Mouse (Mus musculus): Measurements from ENCODE around the gene Ntn4. TPM values are rescaled to one million over a fixed set of nuclear protein-coding genes. Genes with fewer than 3 reads are reported as not detected.

Gene Ntn4
- polyA plus RNA-seq, 1 experiment from 2014 or later, result 0.97 TPM

- ATAC-seq, result no peak
- Histone ChIP-seq H3K4me2 (ENCODE audit: low read length) (no peak overlapping the region), H3K9me3 (replicated peaks; ENCODE audit: control insufficient read depth, low read length) (no peaks in the 10 kb centered on the region), H3K9ac (ENCODE audit: low read length) (no peak overlapping the region), H3K36me3 (ENCODE audit: control insufficient read depth, insufficient read depth, low read length) (no peaks in the 10 kb centered on the region), H3K27me3 (replicated peaks; ENCODE audit: control insufficient read depth, insufficient read depth, low read length) (no peaks in the 10 kb centered on the region), H3K27ac (ENCODE audit: low read depth, low read length) (no peak overlapping the region), H3K4me1 (ENCODE audit: control insufficient read depth, insufficient read depth, low read length) (no peaks in the 10 kb centered on the region), H3K4me3 (ENCODE audit: low read depth, low read length) (no peak overlapping the region)
- 92% methylated on average over 7 of the region's 7 CpGs for WGBS
- DNase-seq (ENCODE audit: low spot score), result no peak
These were observed 31.2 kb upstream of the Ntn4 start for GRCm38 (mm10) chr10:93609236-93609635.

- Histone ChIP-seq H3K27me3 (replicated peaks; ENCODE audit: control insufficient read depth, insufficient read depth, low read length) (no peaks in the 10 kb centered on the region), H3K27ac (ENCODE audit: low read depth, low read length) (no peak overlapping the region), H3K36me3 (ENCODE audit: control insufficient read depth, insufficient read depth, low read length) (no peaks in the 10 kb centered on the region), H3K4me3 (ENCODE audit: low read depth, low read length) (no peak overlapping the region), H3K4me2 (ENCODE audit: low read length) (no peak overlapping the region), H3K9ac (ENCODE audit: low read length) (no peak overlapping the region), H3K9me3 (replicated peaks; ENCODE audit: control insufficient read depth, low read length) (no peaks in the 10 kb centered on the region), H3K4me1 (ENCODE audit: control insufficient read depth, insufficient read depth, low read length) (no peaks in the 10 kb centered on the region)
- WGBS, result 94% methylated on average over 1 of the region's 1 CpGs
- ATAC-seq, result peak; percentile 20; the same call in 1 of the 2 replicates
- DNase-seq (ENCODE audit: low spot score), result no peak
These were observed 29.6 kb upstream of the Ntn4 start for GRCm38 (mm10) chr10:93610896-93611295.

- H3K4me3 ChIP-seq (ENCODE audit: low read depth, low read length), result no peak overlapping the region
- H3K4me1 ChIP-seq (ENCODE audit: control insufficient read depth, insufficient read depth, low read length), result no peaks in the 10 kb centered on the region
- 0 out of 2 replicates have a peak, but pooled peaks have one; percentile 60 for ATAC-seq
- H3K4me2 ChIP-seq (ENCODE audit: low read length), result no peak overlapping the region
- no peak overlapping the region for H3K27ac ChIP-seq (ENCODE audit: low read depth, low read length)
- no peaks in the 10 kb centered on the region for H3K27me3 ChIP-seq (replicated peaks; ENCODE audit: control insufficient read depth, insufficient read depth, low read length)
- H3K9me3 ChIP-seq (replicated peaks; ENCODE audit: control insufficient read depth, low read length), result no peaks in the 10 kb centered on the region
- 48% methylated on average over 18 of the region's 18 CpGs for WGBS
- no peak overlapping the region for H3K9ac ChIP-seq (ENCODE audit: low read length)
- no peaks in the 10 kb centered on the region for H3K36me3 ChIP-seq (ENCODE audit: control insufficient read depth, insufficient read depth, low read length)
- peak; percentile 85 for DNase-seq (ENCODE audit: low spot score)
These were observed 29.0 kb upstream of the Ntn4 start for GRCm38 (mm10) chr10:93611419-93612007.

GRCm38 (mm10) chr10:93614850-93615249 lies 25.6 kb upstream of the Ntn4 start:
- no peak overlapping the region for H3K4me3 ChIP-seq (ENCODE audit: low read depth, low read length)
- H3K9ac ChIP-seq (ENCODE audit: low read length), result no peak overlapping the region
- H3K9me3 ChIP-seq (replicated peaks; ENCODE audit: control insufficient read depth, low read length), result no peaks in the 10 kb centered on the region
- no peak for DNase-seq (ENCODE audit: low spot score)
- no peak overlapping the region for H3K27ac ChIP-seq (ENCODE audit: low read depth, low read length)
- H3K36me3 ChIP-seq (ENCODE audit: control insufficient read depth, insufficient read depth, low read length), result no peaks in the 10 kb centered on the region
- H3K27me3 ChIP-seq (replicated peaks; ENCODE audit: control insufficient read depth, insufficient read depth, low read length), result no peaks in the 10 kb centered on the region
- H3K4me2 ChIP-seq (ENCODE audit: low read length), result no peak overlapping the region
- no peak for ATAC-seq
- WGBS, result 83% methylated on average over 8 of the region's 8 CpGs
- H3K4me1 ChIP-seq (ENCODE audit: control insufficient read depth, insufficient read depth, low read length), result no peaks in the 10 kb centered on the region

GRCm38 (mm10) chr10:93620438-93621179 lies 19.9 kb upstream of the Ntn4 start:
- ATAC-seq, result no peak
- Histone ChIP-seq H3K27ac (ENCODE audit: low read depth, low read length) (no peak overlapping the region), H3K9ac (ENCODE audit: low read length) (no peak overlapping the region), H3K27me3 (replicated peaks; ENCODE audit: control insufficient read depth, insufficient read depth, low read length) (no peaks in the 10 kb centered on the region), H3K36me3 (ENCODE audit: control insufficient read depth, insufficient read depth, low read length) (no peaks in the 10 kb centered on the region), H3K4me2 (ENCODE audit: low read length) (no peak overlapping the region), H3K4me1 (ENCODE audit: control insufficient read depth, insufficient read depth, low read length) (no peaks in the 10 kb centered on the region), H3K9me3 (replicated peaks; ENCODE audit: control insufficient read depth, low read length) (no peaks in the 10 kb centered on the region), H3K4me3 (ENCODE audit: low read depth, low read length) (no peak overlapping the region)
- WGBS, result 76% methylated on average over 7 of the region's 7 CpGs
- DNase-seq (ENCODE audit: low spot score), result no peak

GRCm38 (mm10) chr10:93623725-93624124 lies 16.8 kb upstream of the Ntn4 start:
- Histone ChIP-seq H3K4me1 (ENCODE audit: control insufficient read depth, insufficient read depth, low read length) (no peaks in the 10 kb centered on the region), H3K9ac (ENCODE audit: low read length) (no peak overlapping the region), H3K36me3 (ENCODE audit: control insufficient read depth, insufficient read depth, low read length) (no peaks in the 10 kb centered on the region), H3K9me3 (replicated peaks; ENCODE audit: control insufficient read depth, low read length) (no peaks in the 10 kb centered on the region), H3K4me2 (ENCODE audit: low read length) (no peak overlapping the region), H3K4me3 (ENCODE audit: low read depth, low read length) (no peak overlapping the region), H3K27me3 (replicated peaks; ENCODE audit: control insufficient read depth, insufficient read depth, low read length) (no peaks in the 10 kb centered on the region), H3K27ac (ENCODE audit: low read depth, low read length) (no peak overlapping the region)
- ATAC-seq (no peak), DNase-seq (ENCODE audit: low spot score) (no peak)
- WGBS, result 78% methylated on average over 9 of the region's 9 CpGs

GRCm38 (mm10) chr10:93624151-93624550 lies 16.3 kb upstream of the Ntn4 start:
- WGBS, result 89% methylated on average over 10 of the region's 10 CpGs
- DNase-seq (ENCODE audit: low spot score), result no peak
- H3K4me3 ChIP-seq (ENCODE audit: low read depth, low read length), result no peak overlapping the region
- H3K9ac ChIP-seq (ENCODE audit: low read length), result no peak overlapping the region
- H3K27ac ChIP-seq (ENCODE audit: low read depth, low read length), result no peak overlapping the region
- no peak for ATAC-seq
- H3K36me3 ChIP-seq (ENCODE audit: control insufficient read depth, insufficient read depth, low read length), result no peaks in the 10 kb centered on the region
- no peaks in the 10 kb centered on the region for H3K27me3 ChIP-seq (replicated peaks; ENCODE audit: control insufficient read depth, insufficient read depth, low read length)
- no peak overlapping the region for H3K4me2 ChIP-seq (ENCODE audit: low read length)
- H3K4me1 ChIP-seq (ENCODE audit: control insufficient read depth, insufficient read depth, low read length), result no peaks in the 10 kb centered on the region
- no peaks in the 10 kb centered on the region for H3K9me3 ChIP-seq (replicated peaks; ENCODE audit: control insufficient read depth, low read length)

- no peak overlapping the region for H3K27ac ChIP-seq (ENCODE audit: low read depth, low read length)
- H3K36me3 ChIP-seq (ENCODE audit: control insufficient read depth, insufficient read depth, low read length), result no peaks in the 10 kb centered on the region
- no peak for DNase-seq (ENCODE audit: low spot score)
- no peak overlapping the region for H3K4me3 ChIP-seq (ENCODE audit: low read depth, low read length)
- H3K4me1 ChIP-seq (ENCODE audit: control insufficient read depth, insufficient read depth, low read length), result no peaks in the 10 kb centered on the region
- ATAC-seq, result no peak
- 90% methylated on average over 5 of the region's 5 CpGs for WGBS
- H3K27me3 ChIP-seq (replicated peaks; ENCODE audit: control insufficient read depth, insufficient read depth, low read length), result no peaks in the 10 kb centered on the region
- H3K9me3 ChIP-seq (replicated peaks; ENCODE audit: control insufficient read depth, low read length), result no peaks in the 10 kb centered on the region
- H3K9ac ChIP-seq (ENCODE audit: low read length), result no peak overlapping the region
- H3K4me2 ChIP-seq (ENCODE audit: low read length), result no peak overlapping the region
These were observed 10.2 kb upstream of the Ntn4 start for GRCm38 (mm10) chr10:93630310-93630709.

- DNase-seq (ENCODE audit: low spot score) (no peak), ATAC-seq (no peak)
- H3K27me3 ChIP-seq (replicated peaks; ENCODE audit: control insufficient read depth, insufficient read depth, low read length), result no peaks in the 10 kb centered on the region
- H3K4me3 ChIP-seq (ENCODE audit: low read depth, low read length), result no peak overlapping the region
- no peaks in the 10 kb centered on the region for H3K9me3 ChIP-seq (replicated peaks; ENCODE audit: control insufficient read depth, low read length)
- 70% methylated on average over 4 of the region's 4 CpGs for WGBS
- no peak overlapping the region for H3K9ac ChIP-seq (ENCODE audit: low read length)
- no peak overlapping the region for H3K27ac ChIP-seq (ENCODE audit: low read depth, low read length)
- no peaks in the 10 kb centered on the region for H3K4me1 ChIP-seq (ENCODE audit: control insufficient read depth, insufficient read depth, low read length)
- no peaks in the 10 kb centered on the region for H3K36me3 ChIP-seq (ENCODE audit: control insufficient read depth, insufficient read depth, low read length)
- no peak overlapping the region for H3K4me2 ChIP-seq (ENCODE audit: low read length)
These were observed 8.4 kb upstream of the Ntn4 start for GRCm38 (mm10) chr10:93632086-93632485.

All from forebrain, embryonic 14.5 days (tissue).